Mouse (Mus musculus) effector memory CD4-positive, alpha-beta T cell, adult 7 months (primary cell): ENCODE results near the gene Ampd2. TPM values are rescaled to one million over a fixed set of nuclear protein-coding genes. Genes with fewer than 3 reads are reported as not detected.

ENCODE experiments used
- polyA plus RNA-seq: library from polyadenylated mRNA; unstranded; fragments of 100-300 nt; shearing (Covaris generic); gene quantifications from one replicate; pipeline ENCODE4 v1.2.1, GENCODE M21; 2017

Gene Ampd2
- 23.5 TPM for polyA plus RNA-seq

GRCm38 (mm10) chr3:108086470-108086979 lies at the start of gene Ampd2:
TSS of gene Ampd2 (minus strand) at chr3:108086651.

GRCm38 (mm10) chr3:108092536-108093115 lies 6.2 kb upstream of the Ampd2 start, which contains the start of gene Gnat2:
TSS of gene Gnat2 (plus strand) at chr3:108092789.

GRCm38 (mm10) chr3:108044394-108045140 lies 41.9 kb downstream of the Ampd2 start, which contains the start of gene Gstm4:
TSS of gene Gstm4 (minus strand) at chr3:108044894.

Other genes with a start within 250 kb of the Ampd2 start
- gene Eps8l3, start 209.4 kb downstream of the Ampd2 start, polyA plus RNA-seq: not detected
- 3.0 TPM for gene Gstm5, start 190.8 kb downstream of the Ampd2 start, polyA plus RNA-seq
- not detected for gene Gstm7, start 154.8 kb downstream of the Ampd2 start, polyA plus RNA-seq
- 0.67 TPM for gene Gstm6, start 142.9 kb downstream of the Ampd2 start, polyA plus RNA-seq
- not detected for gene Gstm3, start 117.4 kb downstream of the Ampd2 start, polyA plus RNA-seq
- gene Gstm2, start 100.2 kb downstream of the Ampd2 start, polyA plus RNA-seq: not detected
- 0.67 TPM for gene Gstm1, start 68.7 kb downstream of the Ampd2 start, polyA plus RNA-seq
- gene Gstm4, start 41.8 kb downstream of the Ampd2 start, polyA plus RNA-seq: 3.4 TPM
- not detected for gene Gnat2, start 6.1 kb upstream of the Ampd2 start, polyA plus RNA-seq
- 175 TPM for gene Gnai3, start 59.5 kb upstream of the Ampd2 start, polyA plus RNA-seq
- not detected for gene Gpr61, start 68.2 kb upstream of the Ampd2 start, polyA plus RNA-seq
- 1.4 TPM for gene Amigo1, start 99.7 kb upstream of the Ampd2 start, polyA plus RNA-seq
- 14.3 TPM for gene Cyb561d1, start 114.6 kb upstream of the Ampd2 start, polyA plus RNA-seq
- gene Atxn7l2, start 124.3 kb upstream of the Ampd2 start, polyA plus RNA-seq: 14.2 TPM
- not detected for gene Sypl2, start 140.0 kb upstream of the Ampd2 start, polyA plus RNA-seq
- 59.2 TPM for gene Psma5, start 170.3 kb upstream of the Ampd2 start, polyA plus RNA-seq
- gene Sort1, start 197.4 kb upstream of the Ampd2 start, polyA plus RNA-seq: 0.09 TPM